In the genomic region with DNA sequence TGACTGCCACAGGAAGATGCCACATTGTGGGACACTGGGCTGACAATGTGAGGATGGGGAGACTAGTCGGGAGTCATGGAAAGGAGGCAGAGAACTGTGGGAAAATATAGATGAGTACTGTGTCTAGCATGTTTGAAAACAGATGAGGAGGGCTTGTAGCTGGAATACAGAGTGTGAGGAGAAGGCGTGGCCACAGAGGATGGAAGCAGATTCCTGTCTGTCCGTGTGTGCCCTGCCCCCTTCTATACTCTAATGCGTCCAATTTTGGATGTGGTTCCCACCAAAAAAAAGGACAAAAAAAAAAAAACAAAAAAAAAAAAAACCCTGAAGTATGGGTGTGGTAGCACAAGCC, we compare ENCODE assay signal across 8 mouse cellular contexts. TPM values are rescaled to one million over a fixed set of nuclear protein-coding genes. Genes with fewer than 3 reads are reported as not detected.
A peak's percentile ranks its signal among the peaks of the same experiment; 100 is the strongest.
DNase-seq lines count a peak whose midpoint lies in the region; ATAC-seq and TF ChIP-seq lines count a peak whose summit lies in the region.

No protein-coding gene starts in this region.

- H3K9me3 ChIP-seq in limb, embryonic 10.5 days (replicated peaks), result no peaks in the 10 kb centered on the region
- no peaks in the 10 kb centered on the region for H3K9me3 ChIP-seq in neural tube, embryonic 15.5 days (replicated peaks)

- no peak overlapping the region for H3K9ac ChIP-seq in liver, adult 2 months (ENCODE audit: low read depth, low read length)
- peak overlapping the region; percentile 33; the same call in 1 of the 2 replicates for H3K9ac ChIP-seq in neural tube, embryonic 15.5 days (replicated peaks)

- no peak for TF ChIP-seq POLR2A in liver, adult 2 months (IDR thresholded peaks at IDR 0.05; ENCODE audit: extremely low read depth, insufficient read depth, low read length)
- no peak for TF ChIP-seq POLR2A in embryonic fibroblast, embryonic 13.5 days (IDR thresholded peaks at IDR 0.05; ENCODE audit: low read depth, low read length)

- H3K27ac ChIP-seq in liver, adult 2 months (replicated peaks; ENCODE audit: insufficient read depth, low read depth, low read length), result 0 out of 2 replicates have a peak overlapping the region, but pooled peaks have one; percentile 3
- peak overlapping the region; percentile 89 for H3K27ac ChIP-seq in embryonic fibroblast, embryonic 13.5 days (ENCODE audit: insufficient read depth, low read length)
- H3K27ac ChIP-seq in limb, embryonic 10.5 days, result peak overlapping the region; percentile 81
- H3K27ac ChIP-seq in neural tube, embryonic 15.5 days (replicated peaks), result peak overlapping the region; percentile 34; the same call in 1 of the 2 replicates

- no peak overlapping the region for H3K4me3 ChIP-seq in liver, adult 2 months (ENCODE audit: insufficient read depth, low read depth, low read length)
- no peak overlapping the region for H3K4me3 ChIP-seq in embryonic fibroblast, embryonic 13.5 days (ENCODE audit: insufficient read depth, low read length)
- H3K4me3 ChIP-seq in limb, embryonic 10.5 days, result peak overlapping the region; percentile 51
- peak overlapping the region; percentile 39 for H3K4me3 ChIP-seq in neural tube, embryonic 15.5 days (replicated peaks)

- H3K79me2 ChIP-seq in liver, adult 2 months (ENCODE audit: control insufficient read depth, insufficient read depth, low read length), result peaks cover 5% of the 10 kb centered on the region; the same call in 1 of the 2 replicates

- H3K4me1 ChIP-seq in liver, adult 2 months (ENCODE audit: control insufficient read depth, insufficient read depth, low read length), result peaks cover 10% of the 10 kb centered on the region
- peaks cover 25% of the 10 kb centered on the region for H3K4me1 ChIP-seq in embryonic fibroblast, embryonic 13.5 days (ENCODE audit: control insufficient read depth, insufficient read depth, low read length)
- peaks cover 42% of the 10 kb centered on the region for H3K4me1 ChIP-seq in limb, embryonic 10.5 days
- peaks cover 19% of the 10 kb centered on the region for H3K4me1 ChIP-seq in neural tube, embryonic 15.5 days

- TF ChIP-seq CTCF in liver, adult 2 months (IDR thresholded peaks at IDR 0.05; ENCODE audit: low read depth, low read length), result no peak
- no peak for TF ChIP-seq CTCF in embryonic fibroblast, embryonic 13.5 days (IDR thresholded peaks at IDR 0.05; ENCODE audit: borderline replicate concordance, insufficient read depth, low read length)

- WGBS in liver, adult 2 months, result 59% methylated on average over 4 of the region's 4 CpGs
- WGBS in limb, embryonic 10.5 days, result 52% methylated on average over 4 of the region's 4 CpGs
- WGBS in neural tube, embryonic 15.5 days, result 55% methylated on average over 4 of the region's 4 CpGs

- H3K4me2 ChIP-seq in neural tube, embryonic 15.5 days, result peak overlapping the region; percentile 72

- no peaks in the 10 kb centered on the region for H3K27me3 ChIP-seq in liver, adult 2 months (ENCODE audit: control insufficient read depth, insufficient read depth, low read length)
- 0 out of 2 replicates have a peak, but pooled peaks cover 3% of the 10 kb centered on the region for H3K27me3 ChIP-seq in limb, embryonic 10.5 days (ENCODE audit: low read depth, poor library complexity, severe bottlenecking)
- H3K27me3 ChIP-seq in neural tube, embryonic 15.5 days (replicated peaks), result no peaks in the 10 kb centered on the region

- intact Hi-C loops in left cerebral cortex, postnatal 4 days (cut with DNase I), result no loop called here

- no peaks in the 10 kb centered on the region for H3K36me3 ChIP-seq in liver, adult 2 months (ENCODE audit: control insufficient read depth, insufficient read depth, low read length)
- no peaks in the 10 kb centered on the region for H3K36me3 ChIP-seq in limb, embryonic 10.5 days
- H3K36me3 ChIP-seq in neural tube, embryonic 15.5 days, result no peaks in the 10 kb centered on the region

- no peak for DNase-seq in liver, adult 2 months (ENCODE audit: extremely low read depth, low read depth, low spot score)
- DNase-seq in liver, result no peak
- DNase-seq in limb, embryonic 10.5 days (ENCODE audit: low spot score), result no peak
- DNase-seq in left cerebral cortex, postnatal 4 days, result no peak
- no peak for DNase-seq in ovary, postnatal 14 days (ENCODE audit: low spot score)

- peak; percentile 32; the same call in 1 of the 2 replicates for ATAC-seq in neural tube, embryonic 15.5 days (ENCODE audit: low FRiP score)
- ATAC-seq in inflammation-experienced regulatory T-cells, adult 6 months, result no peak

RNA-seq across cellular contexts. Expression of gene Arhgap23, which starts 13.4 kb away (rescaled TPM):
- 2.8 and 4.5 TPM in 2 replicates for total RNA-seq in liver, adult 2 months (2014; rRNA removed)
- 11.3 and 13.6 TPM in 2 replicates for polyA plus RNA-seq in liver, adult 2 months (2012; rRNA removed)
- 49.2 and 55.7 TPM in 2 replicates for polyA plus RNA-seq in embryonic fibroblast, embryonic 13.5 days (2011; ENCODE audit: insufficient read length, low read depth, missing spikeins)
- polyA plus RNA-seq in limb, embryonic 10.5 days (2016; fragmentation: Nextera tagmentation; extraction: Ambion mirVana), result 3.5 and 3.9 TPM in 2 replicates
- polyA plus RNA-seq in neural tube, embryonic 15.5 days (2015; fragmentation: Nextera tagmentation; extraction: Ambion mirVana), result 8.0 and 9.2 TPM in 2 replicates
- not detected for polyA plus RNA-seq in inflammation-experienced regulatory T-cells, adult 6 months (2017; shearing (Covaris generic))
- total RNA-seq in left cerebral cortex, postnatal 4 days (2021), result 100 to 1,000 TPM; 107 to 111 TPM

Comparison
In these comparisons a context has a peak if more than half of its experiments do, and no peak if none do; other contexts are left out.
1. H3K27ac ChIP-seq: peak in every context shown above with its lines; median percentile 89 in embryonic fibroblast, embryonic 13.5 days; 81 in limb, embryonic 10.5 days; 34 in neural tube, embryonic 15.5 days; 3 in liver, adult 2 months.
2. H3K4me3 ChIP-seq: peak in limb, embryonic 10.5 days (single experiment) and neural tube, embryonic 15.5 days (single experiment); none in liver, adult 2 months (single experiment) and embryonic fibroblast, embryonic 13.5 days (single experiment).